Mouse (Mus musculus) bone marrow, adult 2 months (tissue): ENCODE data around the gene Rftn1. TPM values are rescaled to one million over a fixed set of nuclear protein-coding genes. Genes with fewer than 3 reads are reported as not detected.
A peak's percentile ranks its signal among the peaks of the same experiment; 100 is the strongest.

Experiments
- H3K27ac ChIP-seq: fragments of 200-500 bp; 2 replicates; pipeline ENCODE4 v1.5.1; 2012; ENCODE audit warnings: low read depth, mild to moderate bottlenecking, control low read depth, inconsistent platforms, low read length; ENCODE audit not compliant: control insufficient read depth, poor library complexity, insufficient read depth
- H3K4me1 ChIP-seq: fragments of 200-500 bp; 2 replicates; pipeline ENCODE4 v1.6.1; 2011; ENCODE audit warnings: low read length; ENCODE audit not compliant: control insufficient read depth, insufficient read depth
- H3K4me3 ChIP-seq: fragments of 200-500 bp; replicated peaks from 2 replicates; pipeline ENCODE3; 2011; ENCODE audit warnings: mild to moderate bottlenecking, low read depth, low read length, control low read depth; ENCODE audit not compliant: control insufficient read depth
- CTCF ChIP-seq: fragments of 200-500 bp; IDR thresholded peaks from 2 replicates; pipeline ENCODE4 v1.5.1; 2011; ENCODE audit warnings: low read length, control low read depth; ENCODE audit not compliant: control insufficient read depth, insufficient read depth
- POLR2A ChIP-seq: fragments of 200-500 bp; IDR thresholded peaks from 2 replicates; pipeline ENCODE4 v1.6.1; 2011; ENCODE audit warnings: low read depth, mild to moderate bottlenecking, control low read depth, low read length, borderline replicate concordance; ENCODE audit not compliant: control insufficient read depth
- WGBS: fragments of 180-500 bp; shearing (Covaris S2); methylation state at CpG from one replicate; pipeline ENCODE4 v1.1.7; 2018; 5-methylcytosine and 5-hydroxymethylcytosine counted together
- polyA plus RNA-seq: library from polyadenylated mRNA; stranded (reverse); fragments of >200 nt; gene quantifications from 2 replicates; pipeline ENCODE4 v1.2.4, GENCODE M21; 2011; ENCODE audit warnings: low replicate concordance; ENCODE audit not compliant: missing spikeins, insufficient read depth, insufficient read length

The Rftn1 gene
- polyA plus RNA-seq, 1 experiment: 18.0 TPM

DNA sequence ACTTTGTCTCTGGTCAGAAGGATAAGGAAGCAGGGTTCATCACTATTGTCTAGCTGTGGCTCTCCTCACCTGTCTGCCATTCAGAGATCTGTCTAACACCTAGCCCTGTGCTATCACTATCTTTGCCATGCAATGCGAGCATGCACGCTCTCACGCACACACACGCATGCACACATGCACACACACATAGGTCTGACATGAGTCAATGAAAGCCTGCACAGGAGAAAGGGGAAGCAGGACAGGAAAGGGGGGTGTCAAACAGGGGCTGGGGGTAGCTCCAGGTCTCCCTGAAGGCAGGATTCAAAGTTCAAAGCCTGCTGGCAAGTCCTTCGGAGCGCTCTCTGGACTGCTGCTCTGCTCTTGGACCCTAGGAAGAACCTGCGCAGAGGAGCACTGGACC, 4.9 kb upstream of the Rftn1 start:
- Histone ChIP-seq H3K4me3 (no peak overlapping the region), H3K27ac (no peak overlapping the region), H3K4me1 (peaks cover 8% of the 10 kb centered on the region)
- TF ChIP-seq CTCF (no peak), POLR2A (no peak)
- 63% methylated on average over 7 of the region's 7 CpGs for WGBS

DNA sequence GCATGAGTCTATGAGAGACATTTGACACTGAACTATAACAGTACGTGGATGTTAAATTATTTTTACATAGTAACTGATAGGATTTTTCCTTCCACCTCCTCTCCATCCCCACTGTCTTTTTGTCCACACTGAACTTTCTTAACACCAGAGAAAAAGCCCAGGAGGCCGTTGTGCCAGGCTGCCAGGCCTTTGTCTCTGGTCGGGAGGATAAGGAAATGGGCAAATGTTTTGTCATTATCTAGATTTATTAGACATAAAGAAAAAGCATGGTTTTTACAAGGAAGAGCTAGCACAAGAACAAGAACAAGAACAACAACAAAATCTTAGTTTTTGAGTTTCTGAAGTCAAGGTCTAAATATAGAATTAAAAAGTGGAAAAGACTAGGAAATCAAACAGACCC, 4.1 kb upstream of the Rftn1 start:
- H3K4me3 ChIP-seq: no peak overlapping the region
- 30% methylated on average over 3 of the region's 3 CpGs for WGBS
- H3K27ac ChIP-seq: no peak overlapping the region
- peaks cover 8% of the 10 kb centered on the region for H3K4me1 ChIP-seq
- no peak for TF ChIP-seq POLR2A
- TF ChIP-seq CTCF: no peak

DNA sequence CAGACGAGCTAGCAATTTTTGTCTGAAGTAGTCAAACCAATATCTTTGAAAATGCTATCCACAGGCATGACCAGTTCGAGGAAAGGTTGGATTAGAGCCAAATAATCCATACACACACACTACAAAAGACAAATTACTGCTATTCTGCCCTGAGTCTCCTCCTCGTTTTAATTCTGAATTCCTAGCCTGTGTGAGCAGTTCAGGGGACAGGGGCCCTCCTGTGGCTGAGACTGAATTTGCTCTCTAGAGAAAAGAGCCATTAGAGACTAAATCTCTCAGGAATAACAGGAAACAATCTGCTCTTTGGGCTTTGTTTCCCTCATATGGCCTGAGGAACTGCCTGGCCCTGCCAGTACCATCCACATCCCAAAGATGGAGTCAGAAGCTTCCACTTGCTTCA, 3.2 kb upstream of the Rftn1 start:
- peaks cover 8% of the 10 kb centered on the region for H3K4me1 ChIP-seq
- H3K27ac ChIP-seq: no peak overlapping the region
- no peak for TF ChIP-seq POLR2A
- peak; percentile 37; the same call in 1 of the 2 replicates for TF ChIP-seq CTCF
- 42% methylated on average over 3 of the region's 3 CpGs for WGBS
- no peak overlapping the region for H3K4me3 ChIP-seq

DNA sequence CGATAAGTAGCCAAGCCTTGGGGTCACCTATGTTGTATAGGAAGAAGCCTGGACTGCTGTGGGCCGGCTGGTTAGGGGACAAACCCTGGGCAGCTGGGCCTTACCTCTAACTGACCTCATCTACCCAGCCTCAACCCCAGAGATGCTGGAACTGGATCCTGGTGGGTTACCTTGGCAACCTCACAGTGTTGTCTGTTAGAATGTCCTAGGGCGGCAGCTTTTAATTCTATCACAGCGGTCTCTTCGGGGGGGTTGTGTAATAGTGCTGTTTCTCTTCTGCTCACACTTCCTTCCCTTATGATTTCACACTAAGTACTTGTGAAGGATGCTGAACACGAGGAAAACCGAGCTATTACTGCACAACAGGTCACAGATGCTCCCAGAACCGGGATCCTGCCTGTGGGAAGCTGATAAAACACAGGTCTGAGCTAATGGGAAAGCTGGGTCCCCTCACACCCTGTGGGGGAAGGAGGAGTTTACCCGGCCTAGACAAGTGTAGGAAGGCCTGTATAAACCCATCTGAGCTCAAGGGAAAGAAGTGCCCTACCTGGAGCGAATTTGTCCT, 2.0 kb upstream of the Rftn1 start:
- no peak for TF ChIP-seq POLR2A
- no peak for TF ChIP-seq CTCF
- Histone ChIP-seq H3K4me1 (peaks cover 8% of the 10 kb centered on the region), H3K4me3 (no peak overlapping the region), H3K27ac (no peak overlapping the region)
- WGBS: 39% methylated on average over 10 of the region's 10 CpGs

DNA sequence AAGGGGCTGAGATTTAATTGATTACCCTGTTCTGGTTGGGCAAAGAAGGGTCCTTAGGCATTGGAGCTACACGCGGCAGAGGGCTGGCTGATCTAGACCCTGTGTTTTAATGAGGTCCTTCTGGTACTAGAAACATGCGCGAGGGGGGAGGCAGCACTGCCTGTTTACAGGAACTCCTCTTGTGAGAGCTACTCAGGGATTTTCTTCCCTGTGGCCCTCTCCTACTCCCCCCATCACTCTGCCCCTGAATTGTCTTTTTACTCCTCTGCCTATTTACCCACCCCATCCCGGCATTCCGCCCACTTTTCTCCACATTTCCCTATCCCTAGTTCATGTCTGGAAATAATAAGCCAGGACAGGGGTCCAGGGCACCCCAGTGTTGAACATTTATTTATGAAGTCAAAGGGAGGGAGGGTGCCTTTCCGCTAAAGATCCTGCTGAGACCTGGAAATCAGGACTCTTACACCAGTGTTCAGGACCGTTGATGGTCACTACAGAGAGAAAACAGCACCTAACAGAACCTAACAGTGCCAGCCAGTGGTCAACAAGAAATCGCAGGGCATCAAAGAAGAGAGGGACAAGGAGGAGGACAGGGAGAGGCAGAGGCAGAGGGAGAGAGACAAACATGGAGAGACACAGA, 964 bp upstream of the Rftn1 start:
- Histone ChIP-seq H3K4me1 (peaks cover 6% of the 10 kb centered on the region), H3K27ac (no peak overlapping the region), H3K4me3 (no peak overlapping the region)
- WGBS: 85% methylated on average over 9 of the region's 9 CpGs
- TF ChIP-seq POLR2A (no peak), CTCF (no peak)

DNA sequence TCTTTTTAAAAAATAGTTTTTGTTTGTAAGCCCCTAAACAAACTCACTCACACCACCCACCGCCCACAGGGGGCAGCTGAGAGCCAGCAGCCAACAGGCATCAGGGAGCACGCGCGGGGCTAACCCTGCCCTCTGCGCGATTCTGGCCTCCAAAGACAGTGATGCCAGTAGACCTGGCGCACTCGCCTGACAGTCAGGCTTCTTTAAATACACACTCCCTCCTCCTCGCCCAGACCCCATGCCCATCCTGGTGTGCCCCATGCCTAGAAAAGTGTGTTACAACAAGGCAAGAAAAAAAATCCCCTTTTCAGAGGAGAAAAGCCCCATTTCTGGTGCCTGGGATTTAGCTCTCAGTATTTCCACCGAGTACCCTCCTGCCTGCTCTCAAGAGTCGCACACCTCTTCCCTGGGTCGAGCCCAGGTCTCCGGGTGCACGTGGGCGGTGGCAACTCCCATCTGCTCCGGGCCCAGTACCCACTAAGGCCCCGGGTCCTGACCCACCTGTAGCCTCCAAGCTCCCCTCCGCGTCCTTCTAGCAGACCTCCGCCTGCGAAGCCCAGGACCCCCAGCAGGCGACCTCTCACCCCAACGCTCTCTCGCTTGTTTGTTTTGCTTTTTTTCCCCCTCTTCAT, 977 bp downstream of the Rftn1 start:
- H3K27ac ChIP-seq: peak overlapping the region; percentile 80
- peak overlapping the region; percentile 61 for H3K4me3 ChIP-seq
- peaks cover 6% of the 10 kb centered on the region; the same call in 1 of the 2 replicates for H3K4me1 ChIP-seq
- WGBS: under 1% methylated on average over 24 of the region's 24 CpGs
- TF ChIP-seq CTCF (peak; percentile 71), POLR2A (peak; percentile 60; the same call in 1 of the 2 replicates)

DNA sequence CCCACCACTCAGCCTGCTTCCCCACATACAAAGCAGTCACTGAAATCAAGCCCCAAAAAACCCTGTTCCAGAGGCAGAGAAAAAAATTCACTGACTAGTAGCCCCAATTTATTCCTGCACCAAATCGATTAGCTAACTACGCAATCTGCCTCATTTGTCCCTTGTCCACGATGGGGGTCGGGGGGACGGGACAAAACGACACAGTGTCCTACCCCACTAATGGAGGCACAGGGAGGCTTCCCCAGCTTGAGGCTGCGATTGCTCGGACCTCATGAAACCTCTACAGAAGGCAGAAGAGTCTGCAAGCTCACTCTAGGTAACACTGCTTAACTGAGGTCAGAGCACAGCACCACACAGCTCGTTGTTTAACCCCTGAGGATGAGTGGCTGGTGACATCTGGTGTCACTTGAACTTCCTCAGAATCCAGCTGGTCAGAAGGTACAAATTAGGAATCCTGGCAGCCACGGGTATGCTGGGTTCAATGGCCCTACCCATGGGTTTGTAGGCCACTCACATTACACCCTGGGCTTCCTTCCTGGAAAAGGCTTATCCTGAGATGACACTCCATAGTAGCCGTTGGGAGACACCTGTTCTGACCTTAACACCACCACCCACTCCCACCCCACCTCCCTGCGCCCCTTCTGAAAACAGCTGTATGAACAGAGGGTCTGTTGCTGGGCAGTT, 1.7 kb downstream of the Rftn1 start:
- no peak overlapping the region for H3K4me3 ChIP-seq
- TF ChIP-seq CTCF (no peak), POLR2A (no peak)
- WGBS: 64% methylated on average over 12 of the region's 12 CpGs
- peaks cover 7% of the 10 kb centered on the region; the same call in 1 of the 2 replicates for H3K4me1 ChIP-seq
- no peak overlapping the region for H3K27ac ChIP-seq

DNA sequence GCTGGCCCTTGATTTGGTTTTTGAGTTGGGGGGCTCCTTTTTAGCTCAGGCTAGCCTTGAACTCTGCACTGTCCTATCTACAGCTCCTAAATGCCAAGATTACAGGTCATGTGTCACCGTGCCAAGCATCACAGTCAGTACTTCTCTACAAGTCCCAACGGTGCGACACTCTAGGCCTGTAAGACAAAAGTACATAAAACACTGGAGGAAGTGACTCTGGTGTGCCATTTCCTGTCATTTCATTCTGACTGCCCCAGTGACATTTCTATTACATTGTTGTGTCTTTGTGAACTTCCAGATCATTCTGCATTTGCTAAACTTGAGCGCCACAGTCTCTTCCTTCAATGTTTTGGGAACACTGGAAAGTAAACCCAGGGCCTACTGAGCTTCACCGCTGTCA, 4.9 kb downstream of the Rftn1 start:
- Histone ChIP-seq H3K4me3 (no peak overlapping the region), H3K27ac (no peak overlapping the region), H3K4me1 (peaks cover 5% of the 10 kb centered on the region; the same call in 1 of the 2 replicates)
- TF ChIP-seq CTCF (no peak), POLR2A (no peak)
- 33% methylated on average over 5 of the region's 5 CpGs for WGBS
